Mouse (Mus musculus): ENCODE measurements around the gene Drc3. TPM values are rescaled to one million over a fixed set of nuclear protein-coding genes. Genes with fewer than 3 reads are reported as not detected.

Drc3 gene
- total RNA-seq, 2 experiments from 2014 or later, result not detected

DNA sequence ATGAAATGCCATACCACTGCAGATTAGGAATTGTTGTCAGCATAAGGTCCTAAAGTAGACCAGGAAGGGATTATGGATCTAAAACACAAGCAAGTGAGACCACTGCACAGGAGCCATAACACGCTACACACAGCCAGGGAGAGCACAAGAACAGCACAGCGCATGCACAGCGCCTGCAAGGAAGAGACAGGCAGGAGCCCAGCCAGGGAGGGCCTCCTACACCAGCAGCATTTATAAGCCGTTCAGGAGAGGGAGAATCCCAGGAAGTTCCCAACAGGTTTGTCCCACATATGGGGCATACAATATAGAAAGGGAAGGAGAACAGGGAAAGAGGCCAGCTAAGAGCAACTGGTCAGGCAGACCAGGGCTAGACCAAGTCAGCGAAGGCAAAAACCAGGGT is 19.7 kb upstream of the Drc3 start:
- no peak for ATAC-seq (replicated peaks; ENCODE audit: low FRiP score, poor library complexity, severe bottlenecking)

DNA sequence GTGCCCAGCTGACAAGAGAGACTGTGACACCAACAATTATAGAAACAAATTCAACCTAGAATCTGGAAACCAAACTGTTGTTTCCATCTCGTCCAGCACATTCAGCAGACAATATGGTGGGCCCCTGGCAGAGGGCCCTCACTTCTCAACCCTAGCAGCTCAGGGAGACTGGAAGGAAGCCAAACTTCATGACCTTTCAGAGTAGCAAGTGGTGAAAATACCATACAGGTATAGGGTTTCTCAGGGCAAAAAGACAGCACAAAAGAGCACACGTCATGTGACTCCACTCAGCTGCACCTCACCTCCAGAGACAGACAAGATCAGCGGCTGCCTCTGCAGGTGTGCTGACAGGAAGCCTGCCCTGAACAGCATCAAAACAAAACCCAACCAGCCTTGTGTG is 19.0 kb upstream of the Drc3 start:
- no peak for ATAC-seq (replicated peaks; ENCODE audit: low FRiP score, poor library complexity, severe bottlenecking)

DNA sequence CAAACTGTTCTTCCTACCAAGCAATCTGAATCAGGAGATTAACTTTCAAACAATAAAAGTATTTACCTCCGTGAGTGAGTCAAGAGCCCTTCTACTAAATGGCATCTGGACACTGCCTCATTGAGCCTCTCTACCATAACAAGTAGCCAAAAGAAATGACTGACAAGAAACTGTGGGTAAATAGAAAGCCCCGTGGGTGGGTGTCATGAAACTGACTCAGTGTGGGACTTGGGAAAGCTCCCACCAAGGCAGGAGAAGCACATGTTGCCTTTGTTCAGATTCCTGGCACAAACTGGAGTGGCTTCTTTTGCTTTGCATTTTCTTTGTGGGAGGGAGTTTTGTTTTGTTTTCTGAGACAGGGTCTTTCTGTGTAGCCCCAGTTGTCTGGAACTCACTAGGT is 17.4 kb upstream of the Drc3 start:
- no peak for ATAC-seq (replicated peaks; ENCODE audit: low FRiP score, poor library complexity, severe bottlenecking)

DNA sequence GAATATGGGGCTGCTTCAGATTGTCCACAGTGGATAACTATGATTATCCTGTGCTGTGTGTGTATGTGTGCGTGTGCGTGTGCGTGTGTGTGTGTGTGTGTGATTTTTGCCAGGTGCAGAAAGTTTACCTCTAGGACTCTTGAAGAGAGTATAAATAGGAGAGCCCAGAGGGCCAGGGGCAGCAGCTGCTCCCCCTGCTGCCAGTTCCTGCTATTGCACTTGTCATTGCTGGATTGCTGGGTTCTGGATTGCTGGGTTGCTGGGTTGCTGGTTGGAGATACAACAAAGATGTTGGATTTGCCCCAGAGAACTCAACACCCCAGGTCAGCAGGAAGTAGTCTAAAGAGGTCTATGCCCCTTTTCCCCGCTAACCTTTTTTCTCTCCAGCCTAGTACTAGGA is 14.8 kb upstream of the Drc3 start:
- ATAC-seq (replicated peaks; ENCODE audit: low FRiP score, poor library complexity, severe bottlenecking), result no peak

DNA sequence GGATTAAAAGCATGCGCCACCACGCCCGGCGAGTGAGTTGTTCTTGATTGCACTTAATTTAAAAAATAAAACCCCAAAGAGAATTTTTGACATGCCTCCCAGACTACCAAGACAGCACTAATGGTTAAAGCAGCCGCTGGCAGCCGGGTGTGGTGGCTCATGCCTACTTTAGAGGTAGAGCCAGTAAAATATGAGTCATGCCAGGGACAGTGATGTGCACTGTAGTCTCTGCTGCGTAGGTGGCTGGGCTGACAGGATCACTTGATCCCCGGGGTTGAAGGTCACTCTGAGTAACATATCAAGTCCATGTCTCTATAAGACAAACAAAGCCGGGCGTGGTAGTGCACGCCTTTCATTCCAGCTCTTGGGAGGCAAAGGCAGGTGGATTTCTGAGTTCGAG is 13.8 kb upstream of the Drc3 start:
- ATAC-seq (replicated peaks; ENCODE audit: low FRiP score, poor library complexity, severe bottlenecking), result no peak

DNA sequence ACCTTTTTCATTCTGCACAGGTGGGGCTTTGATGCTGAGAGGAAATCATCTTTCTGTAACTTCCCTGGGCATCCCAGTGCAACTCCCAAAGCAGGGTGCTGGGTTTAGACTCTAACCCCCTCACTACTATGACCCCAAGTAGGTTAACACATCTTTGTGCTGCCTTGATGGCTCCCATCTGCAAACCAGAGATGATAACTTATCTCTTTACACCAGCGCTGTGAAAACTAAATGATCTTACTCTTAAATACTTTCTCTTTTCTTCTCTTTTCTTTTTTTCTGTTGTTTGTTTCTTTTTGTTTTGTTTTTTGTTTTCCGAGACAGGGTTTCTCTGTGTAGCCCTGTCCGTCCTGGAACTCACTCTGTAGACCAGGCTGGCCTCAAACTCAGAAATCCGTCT is 7.3 kb upstream of the Drc3 start:
- no peak for ATAC-seq (replicated peaks; ENCODE audit: low FRiP score, poor library complexity, severe bottlenecking)

DNA sequence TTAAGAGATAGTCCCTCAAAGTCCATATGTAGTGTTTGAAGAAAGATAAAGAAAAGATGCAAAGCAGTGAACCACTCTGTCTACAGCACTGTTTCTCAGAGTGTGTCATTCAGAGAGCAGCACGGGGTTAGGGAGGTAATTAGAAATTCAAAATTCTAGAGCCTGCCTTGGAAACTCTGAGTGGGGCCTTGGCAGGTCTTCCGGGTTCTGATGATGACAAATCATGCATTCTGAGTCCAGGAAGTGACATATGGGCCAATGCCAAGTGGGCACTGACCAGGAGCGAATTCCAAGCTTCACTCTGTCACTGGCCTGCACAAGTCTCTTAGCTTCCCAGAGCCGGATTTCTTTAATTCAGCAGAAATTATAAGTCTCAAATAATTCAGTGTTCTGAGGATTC is 6.6 kb upstream of the Drc3 start:
- no peak for ATAC-seq (replicated peaks; ENCODE audit: low FRiP score, poor library complexity, severe bottlenecking)

DNA sequence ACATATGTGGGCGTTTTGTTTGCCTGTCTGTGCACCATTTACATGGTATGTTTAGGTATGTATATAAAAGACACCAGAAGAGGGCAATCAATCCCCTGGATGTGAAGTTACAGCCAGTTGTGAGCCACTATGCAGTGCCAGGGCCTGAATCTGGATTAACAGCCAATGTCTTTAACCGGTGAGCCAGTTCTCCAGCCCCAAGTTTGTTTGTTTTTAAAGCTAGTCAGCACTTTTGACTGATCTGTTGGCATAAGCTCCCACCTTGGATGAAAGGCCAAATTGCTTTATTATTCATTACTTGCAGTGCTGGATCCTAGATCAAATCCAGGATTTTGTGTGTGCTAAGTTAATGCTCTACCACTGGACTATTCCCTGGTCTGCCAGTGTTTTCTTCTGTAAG is 1.7 kb upstream of the Drc3 start:
- no peak for ATAC-seq (replicated peaks; ENCODE audit: low FRiP score, poor library complexity, severe bottlenecking)

DNA sequence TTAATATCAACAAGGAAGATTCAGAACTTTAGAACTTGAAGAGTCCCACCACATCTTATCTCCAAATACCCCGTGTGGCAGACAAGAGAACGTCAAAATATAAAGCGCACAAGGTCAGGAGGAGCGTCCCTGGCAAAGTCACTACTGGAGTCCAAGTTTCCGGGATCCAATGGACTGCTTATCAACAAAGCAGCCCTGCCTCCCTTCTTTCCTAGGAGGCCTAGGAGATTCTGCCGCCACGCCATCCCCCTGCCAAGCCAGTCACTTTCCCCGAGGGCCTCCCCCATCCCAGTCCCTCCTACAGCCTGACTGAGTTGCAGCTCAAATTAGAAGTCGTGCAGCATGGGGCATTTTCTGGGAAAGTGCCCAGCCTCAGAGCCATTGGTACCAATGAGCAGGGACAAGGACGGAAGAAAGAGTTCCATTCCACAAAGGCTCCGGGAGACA is 1.2 kb upstream of the Drc3 start:
- ATAC-seq (replicated peaks; ENCODE audit: low FRiP score, poor library complexity, severe bottlenecking), result no peak

DNA sequence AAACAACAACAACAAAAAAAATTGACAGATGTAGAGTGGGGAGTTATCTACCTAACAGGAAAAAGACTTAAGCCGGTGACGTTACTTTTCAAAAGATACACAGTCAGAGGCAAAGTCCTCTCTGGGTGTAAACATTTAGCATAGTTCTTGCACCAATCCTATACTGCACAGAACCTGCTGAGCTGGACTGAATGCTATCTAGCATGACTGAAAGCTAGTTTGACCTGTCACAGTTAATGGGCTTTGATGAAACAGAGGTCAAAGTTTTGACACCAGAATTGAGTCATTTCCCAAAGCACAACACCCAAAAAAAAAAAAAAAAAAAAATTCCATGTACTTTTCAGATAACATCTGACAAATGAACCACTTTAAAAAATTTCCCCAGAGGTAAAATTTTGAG is 2.8 kb downstream of the Drc3 start:
- ATAC-seq (replicated peaks; ENCODE audit: low FRiP score, poor library complexity, severe bottlenecking), result no peak

DNA sequence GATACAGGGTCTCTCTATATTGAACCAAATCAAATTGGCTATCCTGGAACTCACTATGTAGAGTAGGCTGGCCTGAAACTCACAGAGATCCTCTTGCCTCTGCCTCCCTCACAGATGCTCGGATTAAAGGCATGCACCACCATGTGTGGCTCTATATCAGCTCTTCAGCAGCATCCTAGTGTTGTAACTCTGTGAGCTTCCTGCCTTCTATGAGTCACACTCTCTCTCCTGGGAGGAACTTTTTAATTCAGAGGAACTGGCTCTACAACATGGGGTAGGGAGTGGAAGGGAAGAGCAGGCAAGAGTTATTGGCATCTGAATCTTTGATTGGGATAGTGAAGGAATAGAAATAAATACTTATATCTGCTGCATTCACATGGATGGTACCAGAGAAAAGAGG is 4.0 kb downstream of the Drc3 start:
- no peak for ATAC-seq (replicated peaks; ENCODE audit: low FRiP score, poor library complexity, severe bottlenecking)

DNA sequence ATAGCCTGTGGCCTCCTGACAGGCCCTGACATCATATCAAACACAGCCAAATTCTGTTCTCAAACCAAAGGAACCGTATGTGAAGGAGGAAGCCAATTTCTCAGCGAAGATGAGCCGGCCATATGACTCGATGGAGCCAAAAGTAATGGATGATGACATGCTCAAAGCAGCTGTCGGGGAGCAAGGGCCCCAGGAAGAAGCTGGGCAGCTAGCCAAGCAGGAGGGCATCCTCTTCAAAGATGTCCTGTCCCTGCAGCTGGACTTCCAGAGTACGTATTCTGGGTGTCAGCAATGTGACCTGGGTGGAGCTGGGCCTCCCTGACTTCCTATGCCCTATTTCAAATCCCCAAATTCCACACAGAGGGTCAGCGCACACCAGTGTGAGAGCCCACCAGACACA is 5.4 kb downstream of the Drc3 start:
- ATAC-seq (replicated peaks; ENCODE audit: low FRiP score, poor library complexity, severe bottlenecking), result no peak

DNA sequence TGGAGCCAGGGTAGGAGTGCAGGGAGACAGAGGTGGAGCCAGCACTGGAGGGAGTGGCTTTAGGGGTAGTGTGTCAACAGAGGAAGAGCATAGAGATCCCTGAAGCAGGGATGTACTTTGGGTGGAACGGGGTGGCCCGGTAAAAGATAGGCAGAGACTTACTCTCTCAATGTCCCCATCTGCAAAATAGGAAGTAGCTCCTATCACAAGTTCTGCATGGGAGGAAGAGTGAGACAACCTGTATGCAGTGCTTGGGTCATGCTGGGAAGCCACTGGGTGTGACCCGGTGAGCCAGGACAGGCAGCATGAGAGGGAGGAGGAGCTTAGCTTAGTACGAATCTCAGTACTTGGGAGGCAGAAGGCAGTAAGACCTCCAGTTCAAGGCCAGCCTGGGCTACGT is 6.0 kb downstream of the Drc3 start:
- no peak for ATAC-seq (replicated peaks; ENCODE audit: low FRiP score, poor library complexity, severe bottlenecking)

DNA sequence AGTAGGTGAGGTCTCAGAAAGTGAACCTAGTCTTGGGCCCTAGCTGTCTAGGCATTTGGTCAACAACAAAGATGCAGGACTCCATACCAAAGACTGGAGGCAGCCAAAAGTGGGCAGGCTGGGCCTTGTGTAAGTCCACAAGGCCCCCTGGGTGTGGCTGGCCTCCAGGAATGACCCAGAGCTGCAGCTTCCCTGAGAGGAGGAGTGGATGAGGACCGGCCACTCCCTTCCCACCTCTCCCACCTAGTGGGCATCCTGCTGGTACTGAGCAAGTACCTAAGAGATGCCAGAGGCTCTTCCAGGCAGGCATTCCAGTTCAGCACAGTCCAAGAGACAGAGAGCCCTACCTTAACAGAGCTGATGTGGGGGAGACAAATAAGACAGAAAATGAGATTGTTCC is 6.8 kb downstream of the Drc3 start:
- no peak for ATAC-seq (replicated peaks; ENCODE audit: low FRiP score, poor library complexity, severe bottlenecking)

DNA sequence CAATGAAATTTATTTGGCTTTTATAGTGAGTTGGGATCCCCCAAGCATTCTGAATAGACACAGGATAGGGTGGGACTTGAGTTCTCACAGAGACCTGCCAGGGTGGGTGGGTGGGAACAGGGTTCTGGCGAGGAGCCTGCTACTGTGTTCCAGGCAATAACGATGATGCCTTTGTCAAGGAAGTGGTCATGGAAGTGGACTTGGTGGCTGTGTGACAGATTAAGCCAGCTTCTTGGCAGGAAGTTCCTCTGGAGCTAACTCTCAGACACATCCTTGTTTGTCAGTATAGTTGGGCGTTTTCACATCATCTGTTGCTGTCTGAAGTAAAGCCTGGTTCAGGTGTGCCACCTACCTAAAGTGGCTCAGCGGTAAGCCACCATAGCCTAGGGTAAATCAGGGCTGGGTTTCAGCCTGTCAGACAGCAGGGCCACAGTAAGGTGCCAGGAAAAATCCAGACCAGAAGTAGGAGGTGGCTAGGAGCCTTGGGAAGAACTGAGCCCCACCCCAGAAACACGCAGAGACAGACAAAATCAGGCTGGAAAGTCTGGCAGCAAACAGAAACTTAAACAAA is 7.6 kb downstream of the Drc3 start:
- no peak for ATAC-seq (replicated peaks; ENCODE audit: low FRiP score, poor library complexity, severe bottlenecking)

DNA sequence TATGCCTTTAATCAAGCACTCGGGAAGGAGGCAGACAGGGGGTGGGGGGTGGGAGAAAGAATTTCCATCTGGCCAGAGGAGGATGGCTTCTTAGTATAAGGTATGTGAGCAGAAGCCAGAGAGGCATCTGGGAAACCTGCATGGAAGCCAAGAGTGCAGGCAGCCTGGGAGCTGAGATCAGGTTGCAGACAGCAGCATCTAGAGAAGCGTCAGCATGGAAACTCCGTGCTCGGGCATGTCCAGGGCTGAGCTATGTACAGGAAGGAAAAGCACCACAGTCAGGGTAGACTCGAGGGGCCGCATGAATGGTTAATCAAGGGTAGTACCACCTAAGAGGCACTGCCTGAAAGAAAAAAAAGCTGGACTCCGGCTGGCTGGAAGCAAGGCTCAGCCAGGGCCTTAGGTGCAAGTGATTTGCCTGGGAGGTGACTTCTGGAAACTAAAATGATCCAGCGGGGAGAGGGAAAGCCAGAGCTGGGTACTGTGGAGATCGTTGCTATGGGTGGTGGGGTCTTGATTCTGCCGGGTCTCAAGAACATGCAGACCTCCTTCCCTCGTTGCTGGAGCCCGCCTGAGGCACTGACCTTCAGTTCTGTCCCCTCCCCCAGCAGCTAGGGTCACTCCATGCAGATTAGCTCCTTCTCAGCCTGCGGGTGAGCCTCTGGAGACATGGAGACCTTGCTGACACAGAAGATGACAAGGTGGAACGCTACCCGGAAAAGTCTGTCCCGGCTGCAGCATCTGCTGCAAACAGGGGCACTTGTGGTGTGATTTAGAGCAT is 13.3 kb downstream of the Drc3 start:
- no peak for ATAC-seq (replicated peaks; ENCODE audit: low FRiP score, poor library complexity, severe bottlenecking)

DNA sequence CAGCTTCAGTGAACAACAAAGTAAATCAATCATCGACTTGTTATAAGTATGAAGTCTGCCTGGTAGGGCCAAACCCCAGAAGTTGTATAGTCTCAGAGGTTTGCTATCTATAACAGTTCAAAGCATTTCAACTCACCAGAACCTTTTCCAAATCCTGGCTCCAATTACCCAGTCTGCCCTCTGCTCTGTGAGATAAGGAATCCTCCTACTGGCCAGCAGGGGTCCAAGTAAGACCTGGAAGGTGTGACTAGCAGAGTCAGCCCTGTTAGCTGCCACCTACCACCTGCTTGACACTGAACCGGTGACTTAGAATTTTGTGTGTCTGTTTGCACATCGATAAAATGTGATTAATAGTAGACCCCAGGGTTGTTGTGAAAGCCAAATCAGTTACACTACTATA is 14.1 kb downstream of the Drc3 start:
- no peak for ATAC-seq (replicated peaks; ENCODE audit: low FRiP score, poor library complexity, severe bottlenecking)

DNA sequence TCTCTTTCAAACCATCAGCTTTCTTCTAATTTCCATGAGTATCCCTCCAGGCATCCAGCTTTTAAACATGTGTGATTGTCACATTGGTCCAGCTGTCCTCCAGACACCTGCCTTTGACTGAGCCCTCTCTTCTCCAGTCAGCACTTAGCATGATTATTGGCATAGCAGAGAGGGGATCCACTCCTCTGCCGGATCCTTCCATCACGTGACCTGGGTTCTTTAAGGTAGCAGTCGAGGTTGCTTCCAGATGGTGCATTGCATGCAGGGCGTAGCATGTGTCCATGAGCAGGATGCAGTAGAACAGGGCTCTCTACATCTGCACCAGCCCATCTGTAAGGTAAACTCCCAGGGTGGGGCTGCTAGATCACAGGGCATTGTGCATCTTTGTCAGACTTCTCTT is 15.8 kb downstream of the Drc3 start:
- no peak for ATAC-seq (replicated peaks; ENCODE audit: low FRiP score, poor library complexity, severe bottlenecking)

DNA sequence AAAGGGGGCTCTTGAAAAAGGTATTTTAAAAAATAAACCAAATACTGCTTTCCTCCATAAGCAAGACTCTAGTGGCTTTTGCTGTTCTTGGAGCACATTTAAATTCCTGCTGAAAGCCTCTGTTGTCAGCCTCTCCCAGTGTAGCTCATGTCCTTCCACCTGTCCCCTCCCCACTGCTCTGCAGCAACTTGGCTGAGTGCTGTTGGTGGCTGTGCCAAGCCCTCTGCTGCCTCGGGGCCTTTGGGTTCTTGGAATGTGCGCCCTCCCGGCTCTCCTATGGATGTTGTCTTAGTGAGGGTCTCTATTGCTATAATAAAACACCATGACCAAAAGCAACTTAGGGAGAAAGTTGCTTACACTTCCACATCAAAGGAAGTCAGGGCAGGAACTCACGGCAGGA is 16.3 kb downstream of the Drc3 start:
- no peak for ATAC-seq (replicated peaks; ENCODE audit: low FRiP score, poor library complexity, severe bottlenecking)

DNA sequence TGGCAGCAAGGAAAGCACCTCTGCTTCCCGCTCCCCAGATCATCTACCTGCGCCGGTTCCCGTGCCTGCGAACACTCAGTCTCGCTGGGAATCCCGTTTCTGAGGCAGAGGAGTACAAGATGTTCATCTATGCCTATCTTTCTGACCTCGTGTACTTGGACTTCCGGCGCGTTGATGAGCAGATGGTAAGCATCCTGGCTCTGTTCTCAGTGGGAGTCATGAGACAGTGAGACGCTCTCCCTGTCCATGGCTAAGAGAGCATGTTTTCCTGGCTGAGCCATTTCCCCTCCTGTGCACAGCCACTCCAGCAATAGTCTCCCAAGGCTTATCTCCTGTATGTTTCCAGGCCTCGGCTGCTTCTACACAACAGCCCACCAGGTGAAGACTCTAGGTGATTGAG is 17.3 kb downstream of the Drc3 start:
- ATAC-seq (replicated peaks; ENCODE audit: low FRiP score, poor library complexity, severe bottlenecking), result no peak

DNA sequence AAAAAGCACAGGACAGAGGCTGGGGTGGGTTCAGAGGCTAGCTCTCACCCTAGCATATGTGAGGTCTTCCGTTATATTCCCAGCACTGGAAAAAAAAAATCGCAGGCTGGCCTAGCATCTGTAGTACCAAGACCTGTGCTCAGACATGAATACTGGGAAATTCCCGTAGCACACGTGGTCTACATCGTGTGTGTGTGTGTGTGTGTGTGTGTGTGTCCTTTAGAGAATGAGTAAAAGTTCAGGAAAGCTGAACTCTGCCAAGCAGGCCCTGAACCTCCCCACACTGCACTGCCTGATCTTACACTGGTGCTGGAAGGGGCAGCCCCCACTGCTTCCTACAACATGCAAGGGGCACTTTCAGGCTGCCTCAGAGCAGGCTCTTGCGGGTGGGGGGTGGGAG is 21.4 kb downstream of the Drc3 start:
- ATAC-seq (replicated peaks; ENCODE audit: low FRiP score, poor library complexity, severe bottlenecking), result no peak

DNA sequence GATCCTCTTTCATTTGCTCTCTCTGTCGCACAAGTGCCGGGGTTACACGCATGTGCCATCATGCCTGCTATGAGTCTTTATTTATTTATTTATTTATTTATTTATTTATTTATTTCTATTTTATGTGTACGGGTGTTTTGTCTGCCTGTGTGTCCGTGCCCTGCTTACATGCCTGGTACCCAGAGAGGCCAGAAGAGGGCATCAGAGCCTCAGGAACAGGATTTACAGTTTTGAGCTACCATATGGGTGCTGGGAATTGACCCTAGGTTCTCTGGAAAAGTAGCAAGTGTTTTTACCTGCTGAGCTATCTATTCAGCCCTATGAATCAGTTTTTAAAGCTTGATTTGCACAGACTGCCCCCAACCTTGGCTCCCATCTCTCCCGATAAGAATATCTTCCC is 30.4 kb downstream of the Drc3 start:
- no peak for ATAC-seq (replicated peaks; ENCODE audit: low FRiP score, poor library complexity, severe bottlenecking)

All from erythroblast, adult 5-6 weeks (primary cell).